Mouse (Mus musculus) MEL (cell line): ENCODE results near the gene Rab44.

ENCODE experiments used
- CTCF ChIP-seq, 3 experiments: IDR thresholded peaks in 2 of 3; conservative IDR thresholded peaks in 1 of 3; 2 replicates each; pipeline ENCODE4 v1.5.1; 2011 to 2012; ENCODE audit warnings: low read length in 3 of 3, low read depth in 2 of 3, mild to moderate bottlenecking in 2 of 3, improper control_type of control experiment in 1 of 3, inconsistent platforms in 1 of 3, mixed read lengths in 1 of 3, moderate library complexity in 1 of 3; ENCODE audit not compliant: control insufficient read depth in 1 of 3, insufficient read depth in 1 of 3, poor library complexity in 1 of 3, severe bottlenecking in 1 of 3
- EP300 ChIP-seq, 2 experiments: IDR thresholded peaks; 2 replicates each; pipeline ENCODE4 v1.6.1; 2011; ENCODE audit warnings: improper control_type of control experiment in 2 of 2, low read length in 2 of 2, low read depth in 1 of 2, mild to moderate bottlenecking in 1 of 2
- MAFK ChIP-seq: IDR thresholded peaks from 2 replicates; pipeline ENCODE4 v1.6.1; 2011; ENCODE audit warnings: low read depth, mild to moderate bottlenecking, low read length, improper control_type of control experiment, borderline replicate concordance
- POLR2AphosphoS5 ChIP-seq: IDR thresholded peaks from 2 replicates; pipeline ENCODE4 v1.6.1; 2012; ENCODE audit warnings: low read depth, borderline replicate concordance, mild to moderate bottlenecking, inconsistent platforms, low read length, moderate library complexity, mixed read lengths
- SIN3A ChIP-seq: IDR thresholded peaks from 2 replicates; pipeline ENCODE4 v1.6.1; 2012; ENCODE audit warnings: low read length, improper control_type of control experiment, inconsistent platforms
- ZMIZ1 ChIP-seq: IDR thresholded peaks from 2 replicates; pipeline ENCODE4 v1.6.1; 2012; ENCODE audit warnings: low read depth, mild to moderate bottlenecking, inconsistent platforms, low read length, improper control_type of control experiment, moderate library complexity

DNA sequence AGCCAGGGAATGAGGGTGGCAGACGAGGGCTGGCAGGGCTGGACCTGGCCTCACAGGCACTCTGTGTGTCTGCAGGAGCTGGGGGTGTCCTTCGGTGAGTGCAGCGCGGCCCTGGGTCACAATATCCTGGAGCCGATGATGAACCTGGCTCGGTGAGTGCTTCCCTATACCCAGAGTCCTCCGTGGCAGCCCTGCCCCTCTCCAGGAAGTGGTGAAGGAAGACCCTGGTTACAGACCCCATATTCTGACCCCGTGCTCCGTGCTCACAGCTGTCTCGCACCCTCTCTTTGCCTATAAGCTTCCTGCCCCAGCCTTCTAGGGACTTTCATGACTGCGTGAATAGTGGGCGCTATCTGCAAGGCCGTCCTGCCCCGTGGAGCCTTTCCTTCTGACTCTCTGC, 33.3 kb downstream of the Rab44 start:
- TF ChIP-seq SIN3A (no peak), EP300 (IDR thresholded peaks at IDR 0.05; ENCODE audit: low read depth in 1 of 2, low read length in 2 of 2) (no peak), MAFK (no peak), ZMIZ1 (no peak), POLR2AphosphoS5 (no peak), CTCF (IDR thresholded peaks at IDR 0.05 in 2 of 3, conservative IDR thresholded peaks at IDR 0.05 in 1 of 3; ENCODE audit: control insufficient read depth in 1 of 3, insufficient read depth in 1 of 3, low read depth in 2 of 3, low read length in 3 of 3, poor library complexity in 1 of 3, severe bottlenecking in 1 of 3) (no peak)
